Mouse (Mus musculus): Measurements from ENCODE around the gene Adnp. TPM values are rescaled to one million over a fixed set of nuclear protein-coding genes. Genes with fewer than 3 reads are reported as not detected.

Gene Adnp
- polyA plus RNA-seq (2017; shearing (Covaris generic)) = 10 to 100 TPM; 24.7 to 28.7 TPM

DNA sequence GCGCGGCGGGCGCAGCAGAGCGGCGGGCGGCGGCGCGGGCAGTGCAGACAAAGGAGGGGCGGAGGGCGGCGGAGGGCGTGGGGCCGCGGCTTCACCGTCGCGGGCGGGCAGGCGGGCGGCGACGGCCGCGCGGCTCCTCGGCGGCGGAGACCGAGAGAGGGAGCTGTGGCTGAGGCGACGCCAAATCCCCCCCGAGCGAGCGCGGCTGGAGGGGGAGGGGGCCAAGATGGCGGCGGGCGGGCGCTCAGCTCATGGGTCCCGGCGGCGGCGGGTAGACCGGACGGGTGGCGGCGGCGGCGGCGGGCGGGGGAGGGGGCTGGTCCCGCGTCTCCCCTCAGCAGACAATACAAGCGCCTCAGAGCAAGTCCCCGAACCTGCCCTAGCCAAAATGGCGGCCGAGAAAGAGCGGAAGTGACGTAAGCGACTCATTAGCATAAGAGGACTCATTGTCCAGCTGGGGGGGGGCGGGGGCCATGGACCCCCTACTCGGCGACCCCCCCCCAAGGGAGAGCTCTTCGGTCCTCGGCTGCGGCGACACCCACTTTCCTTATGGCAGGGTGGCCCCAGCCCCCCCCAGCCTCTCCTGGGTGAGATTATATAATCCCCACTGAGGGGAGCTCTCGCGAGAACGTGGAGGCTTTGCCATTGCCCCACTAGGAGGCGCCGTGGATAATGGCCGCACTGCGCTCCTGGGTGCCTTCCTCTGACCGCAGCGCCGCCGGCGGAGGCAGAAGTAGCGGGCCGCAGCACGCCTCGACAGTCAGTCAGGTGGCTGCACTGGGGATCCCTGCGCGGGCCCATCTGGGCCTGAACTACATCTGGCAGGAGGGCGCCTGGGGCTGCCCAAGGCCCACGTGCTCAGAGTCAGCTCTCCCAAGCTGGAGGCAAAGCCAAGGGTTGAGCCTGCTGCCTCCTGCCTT lies at the start of gene Adnp:
Gene Adnp (minus strand): TSS at position 388 of the 920 bp plus-strand sequence.

GRCm38 (mm10) chr2:168230026-168230728 lies 23.3 kb upstream of the Adnp start, which contains the start of the genes Gm20716, Dpm1 and Mocs3:
Gene Gm20716, minus strand, starts transcription at chr2:168230364.
Gene Dpm1, minus strand, starts transcription at chr2:168230591.
Gene Mocs3, plus strand, starts transcription at chr2:168230622.

Other genes starting within 250 kb of the Adnp start
- under 1 TPM in 1 of 2 experiments, not detected in 1; 0.21 TPM for gene Ripor3, start 196.5 kb downstream of the Adnp start, polyA plus RNA-seq (2017; shearing (Covaris generic))
- 1 to 10 TPM; 4.3 to 4.9 TPM for gene Pard6b, start 126.1 kb downstream of the Adnp start, polyA plus RNA-seq (2017; shearing (Covaris generic))
- gene Gm20716, start 23.3 kb upstream of the Adnp start, polyA plus RNA-seq (2017; shearing (Covaris generic)) = 1 to 10 TPM; 4.2 to 6.8 TPM
- gene Dpm1, start 23.5 kb upstream of the Adnp start, polyA plus RNA-seq (2017; shearing (Covaris generic)) = 100 to 1,000 TPM; 105 to 144 TPM
- gene Mocs3, start 23.5 kb upstream of the Adnp start, polyA plus RNA-seq (2017; shearing (Covaris generic)) = 10 to 100 TPM; 15.3 to 16.1 TPM
- under 1 TPM in 1 of 2 experiments, not detected in 1; 0.25 TPM for gene Kcng1, start 74.6 kb upstream of the Adnp start, polyA plus RNA-seq (2017; shearing (Covaris generic))